Mouse (Mus musculus) bone marrow macrophage, adult 2 months (primary cell): ENCODE measurements around the gene Ttc23.

Source experiments
- CTCF ChIP-seq: IDR thresholded peaks from 2 replicates; pipeline ENCODE4 v1.5.1; 2012; ENCODE audit warnings: low read depth, mild to moderate bottlenecking, low read length, moderate library complexity
- POLR2A ChIP-seq: IDR thresholded peaks from 2 replicates; pipeline ENCODE4 v1.6.1; 2012; ENCODE audit warnings: mild to moderate bottlenecking, low read depth, low read length, borderline replicate concordance

GRCm38 (mm10) chr7:67617646-67618045 is 29.6 kb upstream of the Ttc23 start:
- no peak for TF ChIP-seq POLR2A
- no peak for TF ChIP-seq CTCF
